Mouse (Mus musculus) layer of hippocampus, adult 2 months (tissue): ENCODE data around the gene Flt3l. TPM values are rescaled to one million over a fixed set of nuclear protein-coding genes. Genes with fewer than 3 reads are reported as not detected.
"Not testable (repeated sequence)": the region's sequence is repeated elsewhere in the genome, so short reads cannot be mapped to it uniquely, and the experiment has no call there.

Experiments used
- DNase-seq, 2 experiments: peaks; one replicate each; pipeline ENCODE4 v3.0.0; 2022; ENCODE audit warnings: low spot score in 2 of 2
- H3K27ac ChIP-seq: fragments of 200-600 bp; 2 replicates; pipeline ENCODE4 v1.8.1; 2022
- H3K4me3 ChIP-seq: fragments of 200-600 bp; 2 replicates; pipeline ENCODE4 v1.8.1; 2022; ENCODE audit warnings: mild to moderate bottlenecking
- CTCF ChIP-seq: fragments of 200-600 bp; conservative IDR thresholded peaks from 2 replicates; pipeline ENCODE4 v1.8.1; 2022; ENCODE audit warnings: antibody characterized with exemption, mild to moderate bottlenecking, moderate library complexity
- total RNA-seq, 2 experiments: library from RNA; stranded (reverse); gene quantifications; 2 replicates each; pipeline ENCODE4 v1.2.3; 2021

The Flt3l gene
- total RNA-seq, 2 experiments from 2014 or later, result 9.4 TPM

GRCm38 (mm10) chr7:45124224-45125143, 11.7 kb downstream of the Flt3l start, which contains the start of gene Rps11:
Gene Rps11 (minus strand): TSS chr7:45124439.
- Histone ChIP-seq H3K27ac (peak within 1 kb of the TSS; percentile 93), H3K4me3 (peak within 1 kb of the TSS; percentile 93)
- TF ChIP-seq CTCF, result peak; percentile 68; the same call in 1 of the 2 replicates
- DNase-seq, result peak; percentile 99 to 100

DNA sequence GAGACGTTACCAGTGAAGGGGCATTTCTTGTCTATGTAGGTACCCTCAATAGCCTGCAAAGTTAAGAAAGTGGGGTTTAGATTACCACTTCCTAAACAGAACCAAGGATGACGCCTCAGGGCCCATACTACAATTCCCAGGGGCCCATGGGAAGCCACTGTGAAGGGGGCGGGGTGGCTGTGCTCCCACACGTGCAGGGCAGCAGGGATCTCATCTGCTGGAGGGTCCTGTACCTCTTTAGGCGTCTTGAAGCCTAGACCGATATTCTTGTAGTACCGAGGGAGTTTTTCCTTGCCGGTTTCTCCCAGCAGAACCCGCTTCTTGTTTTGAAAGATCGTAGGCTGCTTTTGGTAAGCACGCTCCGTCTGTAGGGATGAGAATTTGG, 13.1 kb downstream of the Flt3l start:
- peak overlapping the region; percentile 93 for H3K4me3 ChIP-seq
- H3K27ac ChIP-seq, result peak overlapping the region; percentile 93; the same call in 1 of the 2 replicates
- no peak for DNase-seq
- no peak for TF ChIP-seq CTCF

GRCm38 (mm10) chr7:45122561-45123185, 13.6 kb downstream of the Flt3l start:
- peak overlapping the region; percentile 93; the same call in 1 of the 2 replicates for H3K27ac ChIP-seq
- TF ChIP-seq CTCF, result no peak
- no peak for DNase-seq
- peak overlapping the region; percentile 93 for H3K4me3 ChIP-seq

DNA sequence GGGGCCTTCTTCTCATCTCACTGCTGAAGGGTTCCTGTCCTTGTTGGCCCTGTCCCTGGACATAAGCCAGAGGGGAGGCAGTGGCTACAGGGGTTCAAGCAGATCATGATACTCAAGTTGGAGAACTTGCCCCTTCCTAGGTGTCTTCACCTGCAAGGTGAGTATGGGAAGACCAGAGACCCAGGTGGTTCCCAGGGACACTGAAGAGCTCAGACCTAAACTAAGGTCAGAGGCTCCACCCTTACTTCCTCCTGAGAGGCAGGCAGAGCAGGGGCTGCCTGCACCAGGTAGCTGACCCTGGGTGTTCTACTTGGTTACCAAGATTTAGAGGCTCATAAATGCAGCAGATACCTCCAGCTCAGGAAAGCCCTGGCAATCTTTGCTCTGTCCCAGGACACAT, 14.3 kb downstream of the Flt3l start:
- no peak for TF ChIP-seq CTCF
- no peak for DNase-seq
- Histone ChIP-seq H3K27ac (peak overlapping the region; percentile 61), H3K4me3 (peak overlapping the region; percentile 17)

DNA sequence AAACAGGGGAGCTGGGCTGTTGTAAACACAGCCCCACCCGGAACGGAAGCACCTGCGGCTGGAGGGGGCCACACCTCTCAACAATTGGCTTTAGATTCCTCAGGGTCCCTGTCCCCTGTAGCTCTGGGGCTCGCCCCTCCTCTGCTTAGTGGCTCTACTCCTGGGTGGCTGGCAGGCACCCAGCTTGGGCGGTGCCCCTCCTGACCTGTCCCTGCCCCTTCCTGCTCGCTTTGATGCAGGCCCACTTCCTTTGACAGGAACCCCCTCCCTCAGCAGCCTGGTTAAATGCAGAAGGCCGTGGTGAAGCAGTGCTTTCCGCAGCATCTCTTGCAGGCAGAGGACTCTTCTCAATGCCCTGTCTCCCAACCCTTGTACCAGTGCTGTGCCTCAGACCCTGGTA, 14.8 kb downstream of the Flt3l start:
- no peak for DNase-seq
- no peak for TF ChIP-seq CTCF
- peak overlapping the region; percentile 17 for H3K4me3 ChIP-seq
- H3K27ac ChIP-seq, result peak overlapping the region; percentile 72

GRCm38 (mm10) chr7:45119780-45120709, 16.2 kb downstream of the Flt3l start:
- Histone ChIP-seq H3K4me3 (no peak overlapping the region), H3K27ac (peak overlapping the region; percentile 72)
- no peak for TF ChIP-seq CTCF
- no peak for DNase-seq

DNA sequence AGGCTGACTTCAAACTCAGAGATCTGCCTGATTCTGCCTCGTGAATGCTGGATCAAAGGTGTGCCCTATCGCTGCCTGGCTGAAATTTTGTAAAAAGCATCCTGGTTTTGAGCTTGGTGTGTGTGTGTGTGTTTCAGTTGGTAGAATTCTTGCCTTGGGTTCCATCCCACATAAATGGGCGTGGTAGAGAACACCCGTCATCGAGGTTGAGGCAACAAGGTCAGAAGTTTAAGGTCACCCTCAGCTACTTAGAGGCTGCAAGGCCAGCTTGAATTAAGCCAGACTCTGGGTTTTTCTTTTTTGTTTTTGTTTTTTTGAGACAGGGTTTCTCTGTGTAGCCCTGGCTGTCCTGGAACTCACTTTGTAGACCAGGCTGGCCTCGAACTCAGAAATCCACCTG, 17.9 kb downstream of the Flt3l start:
- no peak for TF ChIP-seq CTCF
- no peak for DNase-seq
- H3K4me3 ChIP-seq, result no peak overlapping the region
- no peak overlapping the region for H3K27ac ChIP-seq

- TF ChIP-seq CTCF, result no peak
- no peak overlapping the region for H3K4me3 ChIP-seq
- no peak for DNase-seq
- H3K27ac ChIP-seq, result no peak overlapping the region
These were observed 18.7 kb downstream of the Flt3l start for GRCm38 (mm10) chr7:45117566-45117965.

DNA sequence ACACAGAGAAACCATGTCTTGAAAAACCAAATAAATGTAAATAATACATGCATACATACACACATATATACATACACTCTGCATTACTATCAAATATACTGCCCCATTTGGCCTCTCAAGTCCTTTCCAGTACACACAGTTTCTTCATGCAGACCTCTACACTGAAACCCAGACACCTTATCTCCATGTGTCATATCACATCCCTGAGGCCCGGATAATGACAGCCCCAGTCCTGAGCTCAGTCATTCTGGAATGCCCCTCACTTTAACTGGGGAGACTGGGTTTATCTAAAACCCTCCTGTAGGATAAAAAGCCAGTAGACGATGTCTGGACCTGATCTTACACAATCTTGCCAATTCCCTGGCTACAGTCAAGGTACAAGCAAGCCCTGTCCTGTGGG, 22.8 kb downstream of the Flt3l start:
- no peak overlapping the region for H3K4me3 ChIP-seq
- no peak for TF ChIP-seq CTCF
- DNase-seq, result no peak
- no peak overlapping the region for H3K27ac ChIP-seq

GRCm38 (mm10) chr7:45112529-45112928, 23.7 kb downstream of the Flt3l start:
- no peak for DNase-seq
- Histone ChIP-seq H3K4me3 (no peak overlapping the region), H3K27ac (no peak overlapping the region)
- no peak for TF ChIP-seq CTCF

DNA sequence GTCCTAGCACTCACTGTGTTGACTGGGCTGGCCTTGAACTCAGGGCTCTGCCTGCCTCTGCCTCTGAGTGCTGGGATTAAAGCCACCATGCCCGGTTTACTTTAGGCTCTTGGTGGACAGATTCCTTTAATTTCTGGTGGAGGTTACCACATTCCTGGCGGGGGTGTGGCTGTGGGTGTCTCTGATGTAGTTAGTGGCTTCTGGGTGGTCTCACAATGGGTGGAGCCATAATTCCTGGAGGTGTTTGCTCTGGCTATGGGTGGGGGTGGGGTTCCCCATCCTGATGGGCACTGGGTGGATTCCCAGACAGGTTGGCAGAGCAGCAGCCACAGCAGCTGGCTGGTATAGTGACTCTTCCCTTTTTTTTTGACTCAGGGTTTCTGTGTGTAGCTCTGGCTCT, 24.3 kb downstream of the Flt3l start:
- DNase-seq, result no peak
- Histone ChIP-seq H3K4me3 (no peak overlapping the region), H3K27ac (no peak overlapping the region)
- no peak for TF ChIP-seq CTCF

DNA sequence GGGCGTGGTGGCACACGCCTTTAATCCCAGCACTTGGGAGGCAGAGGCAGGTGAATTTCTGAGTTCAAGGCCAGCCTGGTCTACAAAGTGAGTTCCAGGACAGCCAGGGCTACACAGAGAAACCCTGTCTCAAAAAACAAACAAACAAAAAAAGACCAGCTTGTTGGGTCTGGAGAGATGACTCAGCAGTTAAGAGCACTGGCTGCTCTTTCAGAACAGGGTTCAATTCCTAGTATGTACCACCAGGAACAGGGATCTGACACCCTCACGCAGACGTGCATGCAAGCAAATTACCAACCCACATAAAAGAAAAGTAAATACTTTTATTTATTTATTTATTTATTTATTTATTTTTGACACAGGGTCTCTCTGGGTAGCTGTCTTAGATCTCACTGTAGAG, 26.1 kb downstream of the Flt3l start:
- not testable (repeated sequence) for H3K27ac ChIP-seq, H3K4me3 ChIP-seq, DNase-seq
